Mouse (Mus musculus) cerebellum, adult 8-10 months (tissue): ENCODE measurements around the gene Txnrd2.

Experiments used
- DNase-seq: peaks from one replicate; pipeline ENCODE4 v3.0.0; 2022

Txnrd2 gene

DNA sequence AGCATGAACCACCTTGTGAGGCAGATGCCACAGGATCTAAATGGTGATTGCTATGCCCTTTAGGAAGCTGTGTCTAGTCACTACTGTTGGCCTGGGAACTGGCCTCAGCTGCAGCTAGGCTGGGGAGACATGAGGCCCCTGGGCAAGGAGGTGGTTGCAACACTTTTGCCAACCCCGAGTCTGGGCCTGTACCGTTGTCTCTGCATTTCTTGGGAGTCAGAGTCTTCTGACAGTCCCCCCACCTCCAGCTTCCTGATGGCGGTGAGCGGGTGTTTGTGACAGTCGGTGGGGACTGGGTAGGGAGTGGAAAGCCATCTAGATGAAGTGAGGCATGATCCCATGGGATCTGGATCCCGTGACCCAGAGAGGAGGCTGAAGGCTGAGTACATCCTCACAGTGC lies 29.2 kb downstream of the Txnrd2 start:
- DNase-seq = no peak

DNA sequence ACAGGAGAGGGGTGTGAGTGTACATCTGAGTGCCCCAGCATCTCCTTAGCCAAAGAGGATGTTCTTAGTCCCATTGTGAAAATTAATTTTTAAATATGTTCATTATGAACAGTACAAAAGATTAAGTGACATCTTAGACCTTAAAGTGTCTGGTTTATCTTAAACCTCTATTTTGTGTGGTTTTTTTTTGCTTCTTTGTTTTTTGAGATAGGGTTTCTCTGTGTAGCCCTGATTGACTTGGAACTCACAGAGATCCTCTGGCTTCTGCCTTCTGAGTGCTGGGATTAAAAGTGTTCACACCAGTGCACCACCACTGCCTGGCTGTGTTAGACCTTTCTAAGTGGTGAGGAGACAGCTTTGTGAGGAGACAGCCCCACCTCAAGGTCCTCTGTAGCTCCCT lies 32.5 kb downstream of the Txnrd2 start:
- no peak for DNase-seq

DNA sequence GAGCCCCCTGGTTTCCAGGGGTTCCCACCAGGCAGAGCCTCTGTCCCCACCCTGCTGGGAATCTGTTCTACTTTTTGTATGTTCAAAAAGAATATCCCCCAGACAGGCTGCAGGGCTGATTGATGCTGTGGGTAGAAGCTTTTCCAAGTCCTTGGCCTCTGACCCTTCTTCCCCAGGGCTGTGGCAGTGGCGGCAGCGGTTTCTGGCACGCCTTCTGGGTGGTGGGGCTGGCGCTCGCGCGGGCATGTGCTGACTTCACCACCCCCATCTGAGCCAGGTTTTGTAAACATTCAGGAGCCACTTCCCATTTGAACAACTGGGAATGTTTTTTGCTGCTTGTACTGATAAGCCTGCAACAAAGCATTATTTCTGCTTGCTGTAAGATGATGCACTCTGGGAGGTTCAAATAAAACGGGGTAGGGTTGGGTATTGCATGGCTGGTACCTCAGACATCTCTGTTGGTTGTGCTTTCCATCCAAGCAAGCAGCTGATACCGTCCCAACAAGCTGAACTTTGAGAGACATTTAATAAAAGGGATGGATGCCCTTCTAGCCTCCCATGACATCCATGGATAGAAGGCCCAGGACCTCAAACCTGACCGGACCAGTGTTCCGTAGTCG lies 33.3 kb downstream of the Txnrd2 start:
- no peak for DNase-seq

DNA sequence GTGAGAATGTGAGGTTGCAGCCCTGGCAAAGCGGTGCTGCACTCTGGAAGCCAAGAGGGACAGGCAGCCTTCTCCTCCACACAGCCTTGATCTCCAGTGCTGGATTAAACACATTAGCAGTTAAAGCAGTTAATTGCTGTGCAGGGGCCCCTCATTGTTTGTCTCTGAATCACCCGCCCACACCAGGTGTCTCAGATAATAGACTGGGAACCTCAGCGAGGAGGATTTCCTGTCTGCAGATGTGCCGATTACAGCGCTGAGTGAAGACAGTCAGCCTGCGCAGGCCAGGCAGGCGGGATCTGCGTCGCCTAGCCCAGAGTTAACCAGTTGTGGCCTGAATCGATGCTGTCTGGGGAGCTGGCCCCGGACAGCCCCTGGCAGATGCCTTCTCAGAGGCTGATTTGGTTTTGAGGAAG lies 33.8 kb downstream of the Txnrd2 start:
- no peak for DNase-seq

DNA sequence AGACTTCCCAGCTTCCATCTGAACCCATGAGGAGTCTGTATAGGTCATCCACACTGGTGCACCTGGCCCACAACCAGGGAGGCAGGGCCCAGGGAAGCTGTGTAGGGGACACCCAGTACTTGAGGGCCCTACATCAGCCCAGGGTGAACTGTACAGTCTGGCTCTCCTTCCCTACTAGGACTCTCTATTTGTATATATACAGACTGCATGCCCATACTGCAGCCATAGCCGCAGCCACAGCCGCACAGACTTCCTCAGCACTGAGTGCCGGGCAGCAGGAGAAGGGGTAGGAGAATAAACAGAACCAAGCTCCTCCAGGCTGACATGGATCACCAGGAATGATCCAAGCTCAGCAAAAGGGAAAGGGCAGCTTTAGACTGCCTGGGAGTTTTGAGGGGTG lies 34.6 kb downstream of the Txnrd2 start:
- no peak for DNase-seq

DNA sequence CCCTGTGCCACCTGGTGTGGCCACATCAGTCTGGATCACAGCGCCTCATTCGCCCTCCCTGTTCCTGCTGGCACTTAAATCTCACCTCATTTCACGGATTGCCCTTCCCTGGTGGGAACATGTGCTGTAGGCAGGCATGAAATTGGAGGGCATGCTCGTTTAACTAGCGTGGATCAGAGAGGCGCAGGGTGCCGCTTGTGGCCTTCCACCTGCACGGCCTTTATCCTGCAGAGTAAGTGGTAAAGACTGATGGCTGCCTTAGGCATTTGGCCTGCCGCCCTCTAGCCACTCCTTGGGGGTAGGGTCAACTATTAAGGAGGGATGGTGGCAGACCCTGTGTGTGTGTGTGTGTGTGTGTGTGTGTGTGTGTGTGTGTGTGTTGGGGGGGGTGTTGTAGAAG lies 35.8 kb downstream of the Txnrd2 start:
- no peak for DNase-seq

DNA sequence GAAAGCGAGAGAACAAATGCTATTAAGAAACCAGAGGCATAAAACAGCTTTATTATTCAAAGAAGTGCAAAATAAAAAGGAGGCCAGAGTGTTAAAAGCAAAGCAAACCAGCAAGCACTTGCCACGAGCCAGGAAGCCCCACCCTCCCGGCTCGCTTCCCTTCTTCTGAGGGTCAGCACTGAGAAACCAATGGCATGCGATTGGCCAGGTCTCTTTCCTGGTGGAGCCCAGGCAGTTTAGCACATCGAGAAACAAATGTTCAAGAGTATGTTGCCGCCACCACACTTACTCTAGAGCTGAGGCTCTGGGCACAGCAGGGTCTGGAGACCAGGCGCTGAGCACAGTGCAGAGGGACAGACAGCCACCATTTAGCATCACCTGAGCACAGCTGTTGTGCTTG lies 36.4 kb downstream of the Txnrd2 start:
- DNase-seq = no peak

DNA sequence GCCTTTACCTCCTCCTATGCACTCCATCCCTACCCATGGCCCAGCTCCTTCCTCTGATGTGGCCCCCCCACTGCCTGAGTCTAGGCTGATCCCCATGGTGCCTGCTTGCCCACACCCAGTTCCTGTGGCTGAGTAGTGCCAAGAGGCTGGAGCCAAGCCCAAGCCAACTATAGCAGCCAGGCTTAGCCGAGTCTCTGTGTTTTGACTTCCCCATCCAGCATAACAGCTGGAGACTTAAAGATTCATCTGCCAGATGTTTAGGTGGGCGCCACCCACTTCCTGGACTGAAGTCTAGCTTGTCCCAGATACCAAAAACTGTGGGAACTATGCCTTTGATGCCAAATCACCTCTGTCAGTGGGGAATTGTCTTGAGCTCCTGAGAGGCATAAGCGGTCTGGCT lies 38.1 kb downstream of the Txnrd2 start:
- DNase-seq = no peak

DNA sequence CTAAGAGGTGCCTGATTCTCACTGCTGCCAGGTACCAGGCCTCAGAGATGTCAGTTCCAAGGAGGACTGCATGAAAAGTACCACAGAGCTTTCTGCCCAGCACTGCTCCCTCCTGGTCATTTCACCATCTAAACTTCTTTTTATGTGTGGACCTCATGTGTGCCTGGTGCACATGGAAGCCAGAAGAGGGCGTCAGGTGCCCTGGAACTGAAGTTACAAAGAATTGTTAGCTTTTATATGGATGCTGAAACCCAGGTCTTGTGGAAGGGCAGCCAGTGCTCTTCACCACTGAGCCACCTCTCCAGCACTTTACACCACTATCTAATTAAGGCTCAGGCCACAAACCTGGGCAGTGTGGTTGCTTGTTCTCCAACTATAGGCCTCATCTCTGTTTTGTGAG lies 44.6 kb downstream of the Txnrd2 start:
- no peak for DNase-seq

DNA sequence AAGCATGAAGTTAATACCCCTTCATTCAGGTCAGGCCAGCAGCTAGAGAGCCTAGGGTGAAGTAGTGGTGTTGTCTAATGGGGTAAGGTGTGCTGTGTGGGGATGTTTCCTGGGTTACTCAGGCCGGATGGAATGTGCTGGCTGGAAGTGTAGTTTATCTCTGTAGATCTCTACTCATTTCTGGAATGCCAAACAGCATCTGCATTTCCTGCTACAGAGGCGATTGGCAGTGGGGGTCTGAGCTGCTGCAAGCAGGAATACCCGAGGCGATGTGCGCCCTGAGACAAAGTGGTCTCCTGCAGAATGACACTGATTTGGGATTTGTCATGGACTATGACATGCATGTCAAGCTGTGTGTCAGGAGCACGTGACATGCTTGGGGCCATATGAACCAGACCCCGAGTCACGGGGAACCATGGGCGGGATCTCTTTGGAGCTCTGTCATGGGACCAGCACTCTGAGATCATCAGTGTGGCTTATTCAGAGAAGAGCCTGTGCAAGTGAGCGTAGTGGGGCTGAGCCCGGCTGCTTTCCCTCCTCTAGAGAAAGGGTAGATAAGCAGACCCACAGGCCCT lies 45.3 kb downstream of the Txnrd2 start:
- DNase-seq = no peak

DNA sequence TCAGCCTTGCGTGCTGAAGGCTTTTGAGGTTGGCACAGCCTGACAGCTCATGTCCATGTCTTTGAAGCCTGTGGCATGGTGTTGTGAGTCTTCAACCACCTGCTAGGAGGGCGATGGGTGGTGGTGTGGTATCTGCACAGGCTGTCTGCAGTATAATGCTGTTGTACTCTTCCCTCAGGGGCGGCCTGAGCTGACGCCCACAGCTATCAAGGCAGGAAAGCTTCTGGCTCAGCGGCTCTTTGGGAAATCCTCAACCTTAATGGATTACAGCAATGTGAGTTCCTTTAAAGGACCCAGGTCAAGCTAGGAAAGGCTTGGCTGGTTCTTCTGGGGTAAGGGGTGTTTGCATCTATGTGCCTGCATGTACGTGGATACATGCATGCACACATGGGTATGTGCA lies 45.8 kb downstream of the Txnrd2 start:
- DNase-seq = no peak

DNA sequence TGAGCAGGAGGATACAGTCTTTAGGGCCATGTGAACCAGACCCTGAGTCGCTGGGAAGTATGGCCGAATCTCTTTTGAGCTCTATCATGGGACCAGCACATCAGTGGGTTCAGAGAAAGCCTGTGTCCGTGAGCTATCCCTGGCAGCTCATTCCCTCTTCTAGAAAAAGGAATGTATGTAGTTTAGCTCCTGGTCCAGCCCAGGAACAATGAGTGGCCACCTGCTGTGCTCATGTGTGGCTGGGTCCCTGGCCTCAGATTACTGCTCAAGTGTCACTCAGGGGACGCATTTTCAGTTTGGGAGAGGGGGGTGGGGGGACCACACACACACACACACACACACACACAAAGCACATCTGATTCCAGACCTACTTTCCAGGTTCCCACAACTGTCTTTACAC lies 46.2 kb downstream of the Txnrd2 start:
- DNase-seq = no peak

DNA sequence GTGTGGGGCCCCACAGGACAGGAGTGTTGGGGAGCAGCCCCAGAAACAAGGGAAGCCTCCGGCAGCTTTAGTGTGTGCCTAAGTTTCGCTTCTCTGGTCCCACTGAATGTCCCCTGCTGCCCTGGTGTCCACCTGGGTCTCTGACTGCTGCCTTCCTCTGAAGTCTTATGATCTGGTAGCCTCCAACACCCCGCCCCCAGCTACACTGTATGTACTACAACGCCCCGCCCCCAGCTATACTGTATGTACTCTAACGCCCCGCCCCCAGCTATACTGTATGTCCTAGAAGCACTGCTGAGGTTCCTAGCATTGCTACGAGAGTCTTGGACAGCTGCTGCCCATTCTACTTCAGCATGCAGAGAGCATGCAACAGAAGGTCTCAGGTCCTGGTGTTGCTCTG lies 46.8 kb downstream of the Txnrd2 start:
- no peak for DNase-seq

DNA sequence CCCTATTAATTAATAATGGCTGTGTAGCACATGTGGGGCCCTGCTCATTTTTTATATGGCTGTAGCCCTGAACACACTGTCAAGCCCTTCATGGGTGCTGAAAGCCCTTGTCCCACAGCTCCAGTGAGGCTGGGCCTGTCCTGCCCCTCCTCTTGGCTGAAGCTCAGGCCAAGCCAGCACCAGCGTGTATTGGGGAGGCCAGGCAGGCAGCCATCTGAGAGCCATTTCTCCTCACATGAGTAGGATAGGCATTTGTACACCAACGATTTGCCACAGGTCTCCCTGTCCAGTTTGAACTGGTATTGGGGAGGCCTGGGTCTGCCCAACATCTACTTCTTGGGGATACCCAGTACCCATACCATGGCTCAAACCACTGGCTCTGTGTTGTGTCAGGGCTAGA lies 47.8 kb downstream of the Txnrd2 start:
- no peak for DNase-seq

DNA sequence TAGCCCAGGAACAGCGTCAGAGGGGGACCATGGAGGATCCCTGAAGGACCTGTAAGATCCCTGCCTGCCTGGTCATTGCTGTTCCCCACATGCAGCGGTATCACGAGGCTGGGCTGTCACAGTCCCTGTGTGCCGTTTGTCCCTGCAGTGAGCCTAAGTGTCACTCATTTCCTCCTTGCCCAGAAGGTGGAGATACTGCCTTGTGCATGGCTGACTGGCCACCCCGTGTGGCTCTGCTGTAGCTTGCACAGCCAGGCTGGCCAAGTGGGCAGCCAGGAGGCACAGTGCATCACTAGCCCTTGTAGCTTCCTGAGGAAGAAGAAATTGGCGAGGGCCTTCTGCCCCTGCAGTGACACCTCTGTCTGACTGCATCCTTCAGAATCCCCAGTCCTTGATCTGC lies 51.8 kb downstream of the Txnrd2 start:
- DNase-seq = no peak

DNA sequence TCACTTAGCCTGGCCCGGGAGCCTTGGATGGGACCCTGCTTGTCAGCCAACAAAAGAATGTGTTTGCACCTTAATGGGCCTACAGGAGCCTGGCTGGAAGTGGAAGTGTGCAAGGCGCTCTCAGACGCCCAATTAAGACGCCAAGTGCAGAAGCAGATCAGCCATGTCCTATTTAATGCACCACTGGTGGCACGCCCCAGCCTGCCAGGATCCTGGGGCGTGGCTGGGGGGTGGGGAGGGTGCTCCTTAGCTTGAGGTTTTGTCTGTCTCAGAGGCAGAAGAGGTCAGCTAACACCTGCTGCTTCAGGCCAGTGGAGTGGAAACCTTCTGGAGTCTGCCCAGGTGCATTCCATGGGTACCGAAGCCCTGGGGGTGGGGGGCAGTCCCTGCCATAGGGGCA lies 53.5 kb downstream of the Txnrd2 start:
- DNase-seq = no peak

DNA sequence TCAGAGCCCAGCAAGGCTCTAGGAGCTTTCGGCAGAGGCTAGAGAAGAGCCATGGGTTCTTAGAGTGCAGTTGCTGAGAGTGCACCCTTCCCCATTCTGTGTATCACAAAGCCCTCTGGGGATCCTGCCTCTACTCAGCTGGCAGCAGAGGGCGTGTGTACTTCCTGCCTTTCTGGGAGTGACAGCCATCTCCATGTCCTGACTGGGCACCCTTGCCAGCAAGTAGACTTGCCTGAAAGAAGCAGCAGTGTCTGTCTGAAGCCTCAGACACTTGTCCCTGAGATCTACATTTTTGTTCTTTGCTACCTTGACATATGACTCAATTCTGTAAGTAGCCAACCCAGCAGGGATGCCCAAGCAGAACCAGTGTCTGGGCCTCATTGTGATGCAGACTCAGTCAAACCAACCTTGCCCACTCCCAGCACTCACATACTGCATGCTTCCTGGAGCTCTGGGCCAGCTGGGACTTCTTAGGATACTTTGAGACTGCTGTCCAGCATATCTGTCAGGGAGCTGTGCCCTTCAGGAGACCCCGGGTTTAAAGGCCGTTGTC lies 54.8 kb downstream of the Txnrd2 start:
- DNase-seq = no peak

DNA sequence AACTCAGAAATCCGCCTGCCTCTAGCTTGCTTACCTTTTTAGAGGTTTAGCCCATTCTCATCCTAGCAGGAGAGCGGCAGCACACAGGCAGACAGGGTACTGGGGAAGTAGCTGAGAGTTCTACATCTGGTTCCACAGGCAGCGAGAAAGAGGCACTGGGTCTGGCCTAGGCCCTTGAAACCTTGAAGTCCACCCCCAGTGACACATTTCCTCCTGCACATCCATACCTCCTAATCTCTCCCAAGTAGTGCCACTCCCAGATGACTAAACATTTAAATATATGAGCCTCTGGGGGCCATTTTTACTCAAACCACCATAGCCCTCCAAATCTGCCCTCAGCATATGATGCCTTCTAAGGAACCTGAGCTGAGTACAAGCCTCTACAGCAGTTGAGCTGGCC lies 56.2 kb downstream of the Txnrd2 start:
- no peak for DNase-seq

DNA sequence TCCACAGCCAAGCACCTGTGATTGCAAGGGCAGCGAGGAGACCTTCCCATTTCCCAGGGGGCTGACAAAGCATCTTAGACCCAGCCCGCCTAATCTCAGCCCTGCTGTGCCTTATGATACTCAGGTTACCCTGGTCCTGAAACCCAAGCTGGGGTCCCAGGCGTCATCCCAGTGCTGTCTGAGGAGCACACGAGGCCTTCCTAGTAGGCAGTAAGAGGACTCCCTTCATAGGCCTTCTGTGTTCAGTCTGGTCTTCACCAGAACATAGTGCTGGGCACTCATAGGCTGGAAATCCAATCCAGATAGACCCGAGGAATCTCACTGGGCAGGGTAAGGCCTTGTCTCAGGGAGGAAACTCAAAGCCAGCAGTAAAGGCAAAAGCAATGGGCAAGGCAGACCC lies 57.7 kb downstream of the Txnrd2 start:
- no peak for DNase-seq

DNA sequence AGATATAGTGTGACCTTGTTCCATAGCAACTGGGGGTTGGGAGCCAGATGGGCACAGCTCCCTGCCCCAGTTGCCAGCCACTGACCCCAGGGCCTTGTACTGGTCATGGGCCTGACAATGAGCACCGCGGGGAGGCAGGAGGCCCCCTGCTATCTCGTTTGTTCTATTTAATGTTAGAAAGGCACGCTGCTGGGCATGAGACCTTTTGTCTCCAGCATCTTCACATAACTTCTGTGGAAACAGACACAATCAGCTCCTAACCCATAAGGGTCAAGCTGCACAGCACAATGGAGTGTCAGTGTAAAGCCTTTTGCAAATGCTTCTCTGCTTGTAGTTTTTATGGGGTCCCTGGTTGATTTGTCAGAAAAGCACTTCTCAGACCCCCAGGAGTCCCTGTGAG lies 58.2 kb downstream of the Txnrd2 start:
- no peak for DNase-seq

DNA sequence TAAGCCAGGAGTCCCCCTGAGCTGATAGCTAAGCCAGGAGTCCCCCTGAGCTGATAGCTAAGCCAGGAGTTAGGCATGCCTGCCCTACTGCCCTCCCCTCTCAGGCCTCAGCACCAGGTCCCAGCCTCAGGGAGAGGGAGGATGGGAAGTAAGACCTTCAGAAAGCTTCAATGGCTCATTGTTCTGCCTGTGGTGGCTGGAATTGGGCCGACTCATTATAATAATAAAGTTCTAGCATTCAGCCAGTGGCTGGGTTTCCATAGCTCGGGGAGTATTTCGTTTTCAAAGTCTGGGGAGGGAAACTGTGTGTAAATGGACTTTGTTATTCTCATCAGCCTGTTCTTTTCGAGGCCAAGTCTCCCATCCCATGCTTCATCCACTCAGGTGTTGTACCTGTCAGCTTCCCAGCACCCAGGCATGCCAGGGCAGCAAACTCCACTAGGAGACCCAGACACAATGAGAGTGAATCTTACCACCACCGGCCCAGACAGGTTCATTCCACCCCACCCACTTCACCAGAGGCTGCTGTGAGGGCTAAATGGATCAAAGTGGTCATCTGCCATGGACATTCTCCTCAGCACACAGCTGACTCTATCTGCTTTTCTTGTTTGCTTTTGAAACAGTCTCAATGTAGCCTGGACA lies 58.7 kb downstream of the Txnrd2 start:
- DNase-seq = no peak

DNA sequence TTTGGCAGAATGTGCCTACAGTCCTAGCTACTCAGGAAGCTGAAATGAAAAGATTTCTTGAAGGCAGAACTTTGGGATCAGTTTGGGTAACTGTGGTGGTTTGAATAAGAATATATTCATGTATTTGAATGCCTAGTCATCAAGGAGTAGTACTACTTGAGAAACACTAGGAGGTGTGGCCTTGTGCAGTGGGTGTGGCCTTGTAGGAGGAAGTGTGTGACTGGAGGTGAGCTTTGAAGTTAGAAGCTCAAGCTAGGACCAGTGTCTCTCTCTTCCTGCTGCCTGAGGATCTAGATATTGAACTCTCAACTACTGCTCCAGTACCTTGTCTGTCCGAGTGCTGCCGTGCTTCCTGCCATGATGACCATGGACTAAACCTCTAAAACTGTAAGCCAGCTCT lies 59.9 kb downstream of the Txnrd2 start:
- DNase-seq = no peak

DNA sequence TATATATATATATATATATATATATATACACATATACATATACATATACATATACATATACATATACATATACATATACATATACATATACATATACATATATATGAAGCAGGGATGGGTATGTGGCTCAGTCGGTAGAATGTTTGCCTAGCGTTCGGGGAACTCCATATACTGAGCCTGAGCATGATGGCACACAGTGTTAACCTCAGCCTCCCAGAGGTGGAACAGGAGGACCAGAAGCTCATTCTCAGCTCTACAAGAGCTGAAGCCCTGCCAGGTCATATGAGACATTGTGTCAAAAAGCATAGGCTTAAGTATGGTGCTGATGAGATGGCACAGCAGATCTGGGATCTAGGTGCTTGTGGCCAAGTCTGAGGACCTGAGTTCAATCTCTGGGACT lies 64.1 kb downstream of the Txnrd2 start:
- no peak for DNase-seq

DNA sequence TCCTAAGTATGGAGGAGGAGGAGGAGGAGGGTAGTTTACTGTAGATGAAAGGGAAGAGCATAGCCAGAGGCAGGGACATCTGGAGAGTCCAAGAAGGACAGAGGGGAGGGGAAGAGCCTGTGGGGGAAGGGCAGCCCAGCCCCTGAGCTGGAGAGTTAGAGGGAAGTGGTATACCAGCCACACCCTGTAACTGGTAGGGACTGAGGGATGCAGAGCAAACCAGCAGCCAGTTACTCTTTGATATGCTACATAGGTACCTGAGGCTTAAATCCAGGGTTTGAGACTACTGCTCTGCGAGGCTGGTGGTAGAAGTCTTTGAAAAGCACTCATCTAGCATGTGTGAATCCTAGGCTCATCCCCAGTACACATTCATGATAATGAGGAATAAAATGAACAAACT lies 64.7 kb downstream of the Txnrd2 start:
- no peak for DNase-seq
